Mouse (Mus musculus) MEL (cell line): ENCODE data around the gene Tec.

Experiments used
- CHD1 ChIP-seq: IDR thresholded peaks from 2 replicates; pipeline ENCODE4 v1.6.1; 2012; ENCODE audit warnings: low read depth, mild to moderate bottlenecking, inconsistent platforms, low read length, improper control_type of control experiment
- CTCF ChIP-seq, 3 experiments: IDR thresholded peaks in 2 of 3; conservative IDR thresholded peaks in 1 of 3; 2 replicates each; pipeline ENCODE4 v1.5.1; 2011 to 2012; ENCODE audit warnings: low read length in 3 of 3, low read depth in 2 of 3, mild to moderate bottlenecking in 2 of 3, improper control_type of control experiment in 1 of 3, inconsistent platforms in 1 of 3, mixed read lengths in 1 of 3, moderate library complexity in 1 of 3; ENCODE audit not compliant: control insufficient read depth in 1 of 3, insufficient read depth in 1 of 3, poor library complexity in 1 of 3, severe bottlenecking in 1 of 3
- ELF1 ChIP-seq: IDR thresholded peaks from 2 replicates; pipeline ENCODE4 v1.6.1; 2014; ENCODE audit warnings: low read depth, mild to moderate bottlenecking, inconsistent platforms, low read length, improper control_type of control experiment, moderate library complexity
- EP300 ChIP-seq, 2 experiments: IDR thresholded peaks; 2 replicates each; pipeline ENCODE4 v1.6.1; 2011; ENCODE audit warnings: improper control_type of control experiment in 2 of 2, low read length in 2 of 2, low read depth in 1 of 2, mild to moderate bottlenecking in 1 of 2
- NRF1 ChIP-seq: IDR thresholded peaks from 2 replicates; pipeline ENCODE4 v1.6.1; 2014; ENCODE audit warnings: low read depth, mild to moderate bottlenecking, inconsistent platforms, low read length, improper control_type of control experiment, moderate library complexity; ENCODE audit not compliant: poor library complexity, insufficient read depth, severe bottlenecking
- POLR2A ChIP-seq, 2 experiments: IDR thresholded peaks; 2 replicates each; pipeline ENCODE4 v1.6.1; 2011 to 2012; ENCODE audit warnings: low read length in 2 of 2, mild to moderate bottlenecking in 2 of 2, control low read depth in 1 of 2, improper control_type of control experiment in 1 of 2, low read depth in 1 of 2, moderate library complexity in 1 of 2; ENCODE audit not compliant: control insufficient read depth in 1 of 2, insufficient read depth in 1 of 2, poor library complexity in 1 of 2
- TCF12 ChIP-seq: IDR thresholded peaks from 2 replicates; pipeline ENCODE4 v1.6.1; 2014; ENCODE audit warnings: low read depth, mild to moderate bottlenecking, inconsistent platforms, low read length, improper control_type of control experiment, moderate library complexity
- ZC3H11A ChIP-seq: IDR thresholded peaks from 2 replicates; pipeline ENCODE4 v1.6.1; 2012; ENCODE audit warnings: low read depth, mild to moderate bottlenecking, inconsistent platforms, low read length, improper control_type of control experiment
- ZNF384 ChIP-seq: IDR thresholded peaks from 2 replicates; pipeline ENCODE4 v1.6.1; 2012; ENCODE audit warnings: low read depth, mild to moderate bottlenecking, inconsistent platforms, low read length, improper control_type of control experiment

- no peak for TF ChIP-seq ZC3H11A
- no peak for TF ChIP-seq POLR2A (IDR thresholded peaks at IDR 0.05; ENCODE audit: control insufficient read depth in 1 of 2, insufficient read depth in 1 of 2, low read depth in 1 of 2, low read length in 2 of 2, poor library complexity in 1 of 2)
- TF ChIP-seq CHD1: no peak
- no peak for TF ChIP-seq TCF12
- no peak for TF ChIP-seq EP300 (IDR thresholded peaks at IDR 0.05; ENCODE audit: low read depth in 1 of 2, low read length in 2 of 2)
- no peak for TF ChIP-seq ZNF384
- TF ChIP-seq ELF1: no peak
- no peak for TF ChIP-seq CTCF (IDR thresholded peaks at IDR 0.05 in 2 of 3, conservative IDR thresholded peaks at IDR 0.05 in 1 of 3; ENCODE audit: control insufficient read depth in 1 of 3, insufficient read depth in 1 of 3, low read depth in 2 of 3, low read length in 3 of 3, poor library complexity in 1 of 3, severe bottlenecking in 1 of 3)
- no peak for TF ChIP-seq NRF1
These were observed 92.2 kb downstream of the Tec start for GRCm38 (mm10) chr5:72776127-72776526.
